ENCODE assay signal across 8 mouse cellular contexts in the genomic region with DNA sequence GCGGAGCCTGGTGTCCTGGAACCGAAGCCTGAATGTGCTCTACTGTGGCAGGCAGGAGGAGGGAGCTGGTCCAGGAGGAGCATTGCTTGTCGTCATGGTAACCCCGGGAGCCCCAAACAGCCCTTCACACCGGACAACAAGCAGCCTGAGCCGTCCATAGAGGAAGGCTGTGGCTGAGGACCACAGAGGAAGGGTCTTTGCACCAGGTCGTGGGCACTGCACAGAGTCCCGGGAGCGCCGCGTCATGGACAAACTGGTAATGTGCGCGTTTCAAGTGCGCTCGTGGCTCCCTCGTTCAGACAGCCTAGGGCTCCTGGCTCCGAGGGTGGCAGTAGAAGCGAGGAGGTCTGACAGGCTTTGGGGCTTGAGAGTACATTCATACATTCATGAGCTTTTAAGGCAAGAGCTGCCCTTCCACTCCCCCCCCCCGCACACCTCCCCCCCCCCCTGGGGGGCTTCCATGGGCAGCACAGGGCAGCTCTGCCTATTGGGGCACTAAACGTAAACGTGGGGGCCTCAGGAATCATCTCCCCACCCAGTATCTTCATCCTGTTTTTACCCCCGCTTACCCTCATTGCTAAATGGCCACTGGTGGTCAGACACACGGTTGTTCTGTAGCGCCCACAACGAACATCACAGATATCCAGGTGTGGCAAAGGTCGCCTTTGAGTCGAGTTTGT. TPM values are rescaled to one million over a fixed set of nuclear protein-coding genes. Genes with fewer than 3 reads are reported as not detected.
DNase-seq lines count a peak whose midpoint lies in the region; ATAC-seq lines count a peak whose summit lies in the region.

No protein-coding gene starts in this region.

- H3K9ac ChIP-seq in embryonic facial prominence, embryonic 14.5 days (ENCODE audit: low read depth, low read length): peak overlapping the region; percentile 26; the same call in 1 of the 2 replicates
- H3K9ac ChIP-seq in stomach, embryonic 16.5 days (ENCODE audit: low read length): peak overlapping the region; percentile 55

- H3K27me3 ChIP-seq in embryonic facial prominence, embryonic 14.5 days (replicated peaks; ENCODE audit: control insufficient read depth, insufficient read depth, low read length): 0 out of 2 replicates have a peak, but pooled peaks cover 2% of the 10 kb centered on the region
- H3K27me3 ChIP-seq in hindbrain, embryonic 10.5 days (ENCODE audit: insufficient read depth, poor library complexity, severe bottlenecking): peaks cover 19% of the 10 kb centered on the region; the same call in 1 of the 2 replicates
- H3K27me3 ChIP-seq in stomach, embryonic 16.5 days (ENCODE audit: control insufficient read depth, insufficient read depth, low read length): no peaks in the 10 kb centered on the region

- WGBS in embryonic facial prominence, embryonic 14.5 days: 5% methylated on average over 25 of the region's 27 CpGs
- 5% methylated on average over 27 of the region's 27 CpGs for WGBS in hindbrain, embryonic 10.5 days
- WGBS in stomach, embryonic 16.5 days: 7% methylated on average over 27 of the region's 27 CpGs

- peaks cover 13% of the 10 kb centered on the region for H3K4me1 ChIP-seq in embryonic facial prominence, embryonic 14.5 days (ENCODE audit: control insufficient read depth, insufficient read depth, low read length)
- peaks cover 29% of the 10 kb centered on the region for H3K4me1 ChIP-seq in hindbrain, embryonic 10.5 days (replicated peaks)
- H3K4me1 ChIP-seq in stomach, embryonic 16.5 days (ENCODE audit: control insufficient read depth, insufficient read depth, low read length): peaks cover 11% of the 10 kb centered on the region

- peak; percentile 64; the same call in 1 of the 2 replicates for ATAC-seq in embryonic facial prominence, embryonic 14.5 days (ENCODE audit: low read depth)
- ATAC-seq in megakaryocyte progenitor cell, adult 5-6 weeks (replicated peaks; ENCODE audit: poor library complexity): peak; percentile 41
- ATAC-seq in stomach, embryonic 16.5 days (ENCODE audit: insufficient read depth, low FRiP score): peak; percentile 44; the same call in 1 of the 2 replicates

- peak overlapping the region; percentile 69 for H3K4me2 ChIP-seq in embryonic facial prominence, embryonic 14.5 days (ENCODE audit: low read depth, low read length)
- peak overlapping the region; percentile 69 for H3K4me2 ChIP-seq in stomach, embryonic 16.5 days (ENCODE audit: low read depth, low read length)

- no peaks in the 10 kb centered on the region for H3K9me3 ChIP-seq in embryonic facial prominence, embryonic 14.5 days (ENCODE audit: control insufficient read depth, low read length)
- no peaks in the 10 kb centered on the region for H3K9me3 ChIP-seq in hindbrain, embryonic 10.5 days
- H3K9me3 ChIP-seq in stomach, embryonic 16.5 days (replicated peaks; ENCODE audit: control insufficient read depth, low read length): no peaks in the 10 kb centered on the region

- peak overlapping the region; percentile 34 for H3K4me3 ChIP-seq in embryonic facial prominence, embryonic 14.5 days (ENCODE audit: low read depth, low read length)
- H3K4me3 ChIP-seq in hindbrain, embryonic 10.5 days: peak overlapping the region; percentile 48
- peak overlapping the region; percentile 34 for H3K4me3 ChIP-seq in stomach, embryonic 16.5 days (replicated peaks; ENCODE audit: low read length)

- peak; percentile 27 for DNase-seq in ovary, postnatal 36 days (ENCODE audit: low spot score)
- DNase-seq in ovary, postnatal 10 days (ENCODE audit: low spot score): no peak
- DNase-seq in embryonic facial prominence, embryonic 14.5 days (ENCODE audit: low spot score): peak; percentile 53
- peak; percentile 80 for DNase-seq in hindbrain, embryonic 10.5 days (ENCODE audit: low spot score)
- DNase-seq in layer of hippocampus, postnatal 36 days: peak; percentile 56 to 66
- DNase-seq in urinary bladder, postnatal 25 days (ENCODE audit: low spot score): no peak

- H3K27ac ChIP-seq in embryonic facial prominence, embryonic 14.5 days (replicated peaks; ENCODE audit: low read depth, low read length): no peak overlapping the region
- peak overlapping the region; percentile 43; the same call in 1 of the 2 replicates for H3K27ac ChIP-seq in hindbrain, embryonic 10.5 days
- H3K27ac ChIP-seq in stomach, embryonic 16.5 days (ENCODE audit: low read length): no peak overlapping the region

- H3K36me3 ChIP-seq in embryonic facial prominence, embryonic 14.5 days (ENCODE audit: control insufficient read depth, insufficient read depth, low read length): no peaks in the 10 kb centered on the region
- H3K36me3 ChIP-seq in hindbrain, embryonic 10.5 days: no peaks in the 10 kb centered on the region
- no peaks in the 10 kb centered on the region for H3K36me3 ChIP-seq in stomach, embryonic 16.5 days (ENCODE audit: control insufficient read depth, insufficient read depth, low read length)

RNA-seq across cellular contexts. Expression of a gene that starts 48.6 kb away (rescaled TPM):
- polyA plus RNA-seq in embryonic facial prominence, embryonic 14.5 days (2014; fragmentation: Nextera tagmentation; extraction: Ambion mirVana): 0.24 and 0.72 TPM in 2 replicates
- polyA plus RNA-seq in hindbrain, embryonic 10.5 days (2016; fragmentation: Nextera tagmentation; extraction: Ambion mirVana): 0.06 and 0.09 TPM in 2 replicates
- total RNA-seq in layer of hippocampus, postnatal 36 days (2021): 1 to 10 TPM; 3.4 to 3.7 TPM
- not detected in 2 replicates for total RNA-seq in megakaryocyte progenitor cell, adult 5-6 weeks (2015)
- total RNA-seq in megakaryocyte progenitor cell, adult 5-6 weeks (2017): not detected in 2 replicates
- 0.04 and 0.07 TPM in 2 replicates for polyA plus RNA-seq in stomach, embryonic 16.5 days (2015; fragmentation: Nextera tagmentation; extraction: Ambion mirVana)

Comparison
In these comparisons a context has a peak if more than half of its experiments do, and no peak if none do; other contexts are left out.
1. DNase-seq: peak in ovary, postnatal 36 days (single experiment), embryonic facial prominence, embryonic 14.5 days (single experiment), hindbrain, embryonic 10.5 days (single experiment) and layer of hippocampus, postnatal 36 days (2 of 2); none in ovary, postnatal 10 days (single experiment) and urinary bladder, postnatal 25 days (single experiment).
2. Peak in every context shown above with its lines, with median percentiles within 50 percentile points of each other: ATAC-seq and H3K4me3 ChIP-seq.